Mouse (Mus musculus) midbrain, embryonic 10.5 days (tissue): ENCODE results near the gene Psma5. TPM values are rescaled to one million over a fixed set of nuclear protein-coding genes. Genes with fewer than 3 reads are reported as not detected.

Source experiments
- DNase-seq: peaks from one replicate; pipeline ENCODE4 v3.0.0-alpha.2; 2017; ENCODE audit warnings: low spot score
- H3K27ac ChIP-seq: fragments of 300-500 bp; sonication (generic); replicated peaks from 2 replicates; pipeline ENCODE4 v1.5.1; 2016; ENCODE audit warnings: mild to moderate bottlenecking
- H3K27me3 ChIP-seq: fragments of 300-500 bp; sonication (generic); 2 replicates; pipeline ENCODE4 v1.6.1; 2016; ENCODE audit warnings: low read depth, mild to moderate bottlenecking; ENCODE audit not compliant: poor library complexity, severe bottlenecking
- H3K36me3 ChIP-seq: fragments of 300-500 bp; sonication (generic); 2 replicates; pipeline ENCODE4 v1.6.1; 2016; ENCODE audit warnings: mild to moderate bottlenecking, moderate library complexity
- H3K4me1 ChIP-seq: fragments of 300-500 bp; sonication (generic); 2 replicates; pipeline ENCODE4 v1.6.1; 2016
- H3K4me3 ChIP-seq: fragments of 300-500 bp; sonication (generic); 2 replicates; pipeline ENCODE4 v1.5.1; 2016; ENCODE audit warnings: mild to moderate bottlenecking, moderate library complexity
- H3K9me3 ChIP-seq: fragments of 300-500 bp; sonication (generic); replicated peaks from 2 replicates; pipeline ENCODE4 v1.6.1; 2016; ENCODE audit warnings: mild to moderate bottlenecking
- WGBS: fragments of 180-500 bp; shearing (Covaris S2); methylation state at CpG from one replicate; pipeline ENCODE4 v1.1.7; 2016; 5-methylcytosine and 5-hydroxymethylcytosine counted together
- polyA plus RNA-seq: library from polyadenylated mRNA; unstranded; fragments of >200 nt; fragmentation: Nextera tagmentation; extraction: Ambion mirVana; gene quantifications from 2 replicates; pipeline ENCODE4 v1.2.1, GENCODE M21; 2016

The Psma5 gene
- polyA plus RNA-seq, 1 experiment from 2014 or later, result 349 TPM

GRCm38 (mm10) chr3:108285078-108285711 lies 28.5 kb downstream of the Psma5 start:
- Histone ChIP-seq H3K36me3 (peaks cover 3% of the 10 kb centered on the region; the same call in 1 of the 2 replicates), H3K9me3 (no peaks in the 10 kb centered on the region), H3K27ac (peak overlapping the region; percentile 94; the same call in 1 of the 2 replicates), H3K4me3 (peak overlapping the region; percentile 97), H3K4me1 (peaks cover 74% of the 10 kb centered on the region), H3K27me3 (no peaks in the 10 kb centered on the region)
- DNase-seq, result no peak
- WGBS, result 67% methylated on average over 4 of the region's 4 CpGs

GRCm38 (mm10) chr3:108286671-108287439 lies 30.1 kb downstream of the Psma5 start:
- peak overlapping the region; percentile 41 for H3K4me3 ChIP-seq
- H3K9me3 ChIP-seq, result no peaks in the 10 kb centered on the region
- DNase-seq, result no peak
- no peaks in the 10 kb centered on the region for H3K36me3 ChIP-seq
- peak overlapping the region; percentile 81 for H3K27ac ChIP-seq
- H3K27me3 ChIP-seq, result no peaks in the 10 kb centered on the region
- H3K4me1 ChIP-seq, result peaks cover 85% of the 10 kb centered on the region
- WGBS, result 58% methylated on average over 14 of the region's 14 CpGs

GRCm38 (mm10) chr3:108287811-108288805 lies 31.4 kb downstream of the Psma5 start:
- no peaks in the 10 kb centered on the region for H3K27me3 ChIP-seq
- peak; percentile 52 for DNase-seq
- H3K27ac ChIP-seq, result peak overlapping the region; percentile 81
- peak overlapping the region; percentile 41 for H3K4me3 ChIP-seq
- H3K9me3 ChIP-seq, result no peaks in the 10 kb centered on the region
- no peaks in the 10 kb centered on the region for H3K36me3 ChIP-seq
- H3K4me1 ChIP-seq, result peaks cover 77% of the 10 kb centered on the region
- 12% methylated on average over 17 of the region's 17 CpGs for WGBS

- H3K9me3 ChIP-seq, result no peaks in the 10 kb centered on the region
- H3K27ac ChIP-seq, result peak overlapping the region; percentile 81; the same call in 1 of the 2 replicates
- no peak for DNase-seq
- H3K4me1 ChIP-seq, result peaks cover 76% of the 10 kb centered on the region
- H3K27me3 ChIP-seq, result no peaks in the 10 kb centered on the region
- no peak overlapping the region for H3K4me3 ChIP-seq
- 89% methylated on average over 13 of the region's 13 CpGs for WGBS
- H3K36me3 ChIP-seq, result no peaks in the 10 kb centered on the region
Observed at GRCm38 (mm10) chr3:108289311-108290130, 32.8 kb downstream of the Psma5 start.

GRCm38 (mm10) chr3:108291036-108291799 lies 34.5 kb downstream of the Psma5 start:
- H3K4me1 ChIP-seq, result peaks cover 76% of the 10 kb centered on the region
- DNase-seq, result no peak
- no peak overlapping the region for H3K27ac ChIP-seq
- 71% methylated on average over 17 of the region's 17 CpGs for WGBS
- H3K9me3 ChIP-seq, result no peaks in the 10 kb centered on the region
- no peak overlapping the region for H3K4me3 ChIP-seq
- no peaks in the 10 kb centered on the region for H3K27me3 ChIP-seq
- no peaks in the 10 kb centered on the region for H3K36me3 ChIP-seq

GRCm38 (mm10) chr3:108294398-108294797 lies 37.7 kb downstream of the Psma5 start:
- H3K27ac ChIP-seq, result no peak overlapping the region; the same call in 1 of the 2 replicates
- H3K4me3 ChIP-seq, result no peak overlapping the region
- H3K36me3 ChIP-seq, result no peaks in the 10 kb centered on the region
- DNase-seq, result no peak
- H3K27me3 ChIP-seq, result no peaks in the 10 kb centered on the region
- WGBS, result 50% methylated on average over 2 of the region's 2 CpGs
- peaks cover 68% of the 10 kb centered on the region for H3K4me1 ChIP-seq
- H3K9me3 ChIP-seq, result no peaks in the 10 kb centered on the region

GRCm38 (mm10) chr3:108295379-108296219 lies 38.9 kb downstream of the Psma5 start:
- WGBS, result 44% methylated on average over 14 of the region's 14 CpGs
- no peak for DNase-seq
- Histone ChIP-seq H3K27ac (peak overlapping the region; percentile 85), H3K9me3 (no peaks in the 10 kb centered on the region), H3K27me3 (no peaks in the 10 kb centered on the region), H3K36me3 (no peaks in the 10 kb centered on the region), H3K4me3 (peak overlapping the region; percentile 43), H3K4me1 (peaks cover 60% of the 10 kb centered on the region)

- peak overlapping the region; percentile 85 for H3K27ac ChIP-seq
- WGBS, result 20% methylated on average over 14 of the region's 14 CpGs
- H3K36me3 ChIP-seq, result 0 out of 2 replicates have a peak, but pooled peaks cover under 1% of the 10 kb centered on the region
- H3K4me1 ChIP-seq, result peaks cover 53% of the 10 kb centered on the region
- DNase-seq, result peak; percentile 56
- H3K27me3 ChIP-seq, result no peaks in the 10 kb centered on the region
- peak overlapping the region; percentile 43 for H3K4me3 ChIP-seq
- no peaks in the 10 kb centered on the region for H3K9me3 ChIP-seq
Observed at GRCm38 (mm10) chr3:108296220-108297049, 39.7 kb downstream of the Psma5 start.

GRCm38 (mm10) chr3:108297050-108297419 lies 40.3 kb downstream of the Psma5 start:
- Histone ChIP-seq H3K9me3 (no peaks in the 10 kb centered on the region), H3K4me1 (peaks cover 47% of the 10 kb centered on the region), H3K27me3 (no peaks in the 10 kb centered on the region), H3K36me3 (0 out of 2 replicates have a peak, but pooled peaks cover 3% of the 10 kb centered on the region), H3K27ac (peak overlapping the region; percentile 85), H3K4me3 (no peak overlapping the region)
- WGBS, result 74% methylated on average over 7 of the region's 7 CpGs
- no peak for DNase-seq
